Mouse (Mus musculus) myocyte (in vitro differentiated cells): ENCODE measurements around the gene Pde4d.

Experiments
- E2F4 ChIP-seq: IDR thresholded peaks from one replicate; pipeline ENCODE4 v1.6.1; 2011; ENCODE audit warnings: mild to moderate bottlenecking, control low read depth, moderate library complexity; ENCODE audit not compliant: insufficient read depth
- MAX ChIP-seq: IDR thresholded peaks from one replicate; pipeline ENCODE4 v1.6.1; 2011; ENCODE audit warnings: low read depth, mild to moderate bottlenecking, control low read depth
- POLR2A ChIP-seq: IDR thresholded peaks from one replicate; pipeline ENCODE4 v1.6.1; 2011; ENCODE audit warnings: low read depth, mild to moderate bottlenecking, control low read depth, moderate library complexity; ENCODE audit not compliant: insufficient read length
- TCF12 ChIP-seq: IDR thresholded peaks from one replicate; pipeline ENCODE4 v1.6.1; 2011; ENCODE audit warnings: mild to moderate bottlenecking, control low read depth; ENCODE audit not compliant: poor library complexity, insufficient read depth, severe bottlenecking

- TF ChIP-seq MAX = no peak
- no peak for TF ChIP-seq TCF12
- TF ChIP-seq E2F4 = no peak
- TF ChIP-seq POLR2A = no peak
Observed at GRCm38 (mm10) chr13:109232531-109232930, 782.8 kb downstream of the Pde4d start.
